Mouse (Mus musculus) thymus, postnatal 25 days (tissue): Measurements from ENCODE around the gene Fbf1.
A peak's percentile ranks its signal among the peaks of the same experiment; 100 is the strongest.

Experiments used
- DNase-seq: peaks from one replicate; pipeline ENCODE4 v3.0.0; 2022

Gene Fbf1

GRCm38 (mm10) chr11:116167884-116168439 is at the start of gene Fbf1:
Gene Fbf1, minus strand, starts transcription at chr11:116168166.
- peak; percentile 90 for DNase-seq

- DNase-seq = no peak
Observed at GRCm38 (mm10) chr11:116216549-116216948, 48.6 kb upstream of the Fbf1 start.

- no peak for DNase-seq
Observed at GRCm38 (mm10) chr11:116215991-116216390, 48.0 kb upstream of the Fbf1 start.

GRCm38 (mm10) chr11:116215181-116215580 is 47.2 kb upstream of the Fbf1 start:
- peak; percentile 30 for DNase-seq

- no peak for DNase-seq
Observed at GRCm38 (mm10) chr11:116213877-116214510, 46.0 kb upstream of the Fbf1 start.

- DNase-seq = no peak
Observed at GRCm38 (mm10) chr11:116212847-116213246, 44.9 kb upstream of the Fbf1 start.

- DNase-seq = no peak
Observed at GRCm38 (mm10) chr11:116210696-116211095, 42.7 kb upstream of the Fbf1 start.

GRCm38 (mm10) chr11:116209257-116209656 is 41.3 kb upstream of the Fbf1 start:
- DNase-seq = no peak

GRCm38 (mm10) chr11:116208660-116209059 is 40.7 kb upstream of the Fbf1 start:
- DNase-seq = no peak

GRCm38 (mm10) chr11:116206678-116207077 is 38.7 kb upstream of the Fbf1 start:
- no peak for DNase-seq

GRCm38 (mm10) chr11:116203150-116203549 is 35.2 kb upstream of the Fbf1 start:
- DNase-seq = no peak

GRCm38 (mm10) chr11:116201151-116201550 is 33.2 kb upstream of the Fbf1 start:
- DNase-seq = no peak

- DNase-seq = peak; percentile 98
Observed at GRCm38 (mm10) chr11:116198639-116199531, 30.9 kb upstream of the Fbf1 start, which contains the start of the genes Ten1 and Acox1. Gene Ten1, plus strand, starts transcription at chr11:116198855. Gene Acox1, minus strand, starts transcription at chr11:116199045.

- no peak for DNase-seq
Observed at GRCm38 (mm10) chr11:116198132-116198531, 30.2 kb upstream of the Fbf1 start.

- no peak for DNase-seq
Observed at GRCm38 (mm10) chr11:116197584-116197906, 29.6 kb upstream of the Fbf1 start.

- DNase-seq = no peak
Observed at GRCm38 (mm10) chr11:116196866-116197583, 29.1 kb upstream of the Fbf1 start.

GRCm38 (mm10) chr11:116196336-116196735 is 28.4 kb upstream of the Fbf1 start:
- DNase-seq = no peak

- DNase-seq = no peak
Observed at GRCm38 (mm10) chr11:116195252-116195651, 27.3 kb upstream of the Fbf1 start.

- no peak for DNase-seq
Observed at GRCm38 (mm10) chr11:116194619-116195018, 26.7 kb upstream of the Fbf1 start.

GRCm38 (mm10) chr11:116187226-116187930 is 19.4 kb upstream of the Fbf1 start:
- no peak for DNase-seq

- no peak for DNase-seq
Observed at GRCm38 (mm10) chr11:116186360-116186759, 18.4 kb upstream of the Fbf1 start.

GRCm38 (mm10) chr11:116185836-116186235 is 17.9 kb upstream of the Fbf1 start:
- DNase-seq = no peak
